Mouse (Mus musculus) testis, postnatal 14 days (tissue): ENCODE measurements around the gene Fancc.
A peak's percentile ranks its signal among the peaks of the same experiment; 100 is the strongest.

ENCODE experiments used
- DNase-seq: peaks from one replicate; pipeline ENCODE4 v3.0.0; 2021; ENCODE audit warnings: low spot score

The Fancc gene

GRCm38 (mm10) chr13:63289687-63290086, 207.4 kb downstream of the Fancc start:
- DNase-seq = no peak

GRCm38 (mm10) chr13:63289152-63289551, 207.9 kb downstream of the Fancc start:
- DNase-seq = no peak

- DNase-seq = no peak
These were observed 210.5 kb downstream of the Fancc start for GRCm38 (mm10) chr13:63286483-63287102.

GRCm38 (mm10) chr13:63284748-63285147, 212.3 kb downstream of the Fancc start:
- DNase-seq = no peak

GRCm38 (mm10) chr13:63283236-63283635, 213.8 kb downstream of the Fancc start:
- no peak for DNase-seq

- no peak for DNase-seq
These were observed 215.9 kb downstream of the Fancc start for GRCm38 (mm10) chr13:63281206-63281605.

- no peak for DNase-seq
These were observed 216.7 kb downstream of the Fancc start for GRCm38 (mm10) chr13:63280344-63280743.

GRCm38 (mm10) chr13:63279807-63280206, 217.3 kb downstream of the Fancc start:
- DNase-seq = no peak

GRCm38 (mm10) chr13:63278796-63279475, 218.1 kb downstream of the Fancc start:
- no peak for DNase-seq

- DNase-seq = no peak
These were observed 218.9 kb downstream of the Fancc start for GRCm38 (mm10) chr13:63278141-63278631.

GRCm38 (mm10) chr13:63277316-63277715, 219.8 kb downstream of the Fancc start:
- DNase-seq = no peak

GRCm38 (mm10) chr13:63276389-63276788, 220.7 kb downstream of the Fancc start:
- no peak for DNase-seq

- DNase-seq = no peak
These were observed 222.5 kb downstream of the Fancc start for GRCm38 (mm10) chr13:63274488-63275166.

GRCm38 (mm10) chr13:63273859-63274258, 223.2 kb downstream of the Fancc start:
- DNase-seq = no peak

- DNase-seq = peak; percentile 75
These were observed 224.4 kb downstream of the Fancc start for GRCm38 (mm10) chr13:63272602-63273229.

- no peak for DNase-seq
These were observed 225.0 kb downstream of the Fancc start for GRCm38 (mm10) chr13:63272017-63272601.

- no peak for DNase-seq
These were observed 226.9 kb downstream of the Fancc start for GRCm38 (mm10) chr13:63270191-63270590.

GRCm38 (mm10) chr13:63268776-63269175, 228.3 kb downstream of the Fancc start:
- DNase-seq = no peak

- DNase-seq = no peak
These were observed 228.7 kb downstream of the Fancc start for GRCm38 (mm10) chr13:63268371-63268770.

GRCm38 (mm10) chr13:63262168-63262957, 234.7 kb downstream of the Fancc start:
- DNase-seq = no peak

GRCm38 (mm10) chr13:63261676-63262075, 235.4 kb downstream of the Fancc start:
- DNase-seq = no peak
